Mouse (Mus musculus): Measurements from ENCODE around the gene Gm28551.
"Not testable (repeated sequence)": the region's sequence is repeated elsewhere in the genome, so short reads cannot be mapped to it uniquely, and the experiment has no call there.

Gm28551 gene

GRCm38 (mm10) chr1:53352327-53353261 lies at the start of gene Gm28551, which contains the start of the genes Asdurf and Asnsd1:
Gene Gm28551, minus strand, starts transcription at chr1:53352667.
Gene Asdurf, minus strand, starts transcription at chr1:53352619.
Gene Asnsd1, minus strand, starts transcription at chr1:53352752.
- DNase-seq (ENCODE audit: low spot score), result peak; percentile 92

- not testable (repeated sequence) for DNase-seq (ENCODE audit: low spot score)
These were observed 41.7 kb upstream of the Gm28551 start for GRCm38 (mm10) chr1:53393936-53394760.

- DNase-seq (ENCODE audit: low spot score), result no peak
These were observed 36.3 kb upstream of the Gm28551 start for GRCm38 (mm10) chr1:53388762-53389161.

GRCm38 (mm10) chr1:53384085-53384688 lies 31.7 kb upstream of the Gm28551 start:
- no peak for DNase-seq (ENCODE audit: low spot score)

- DNase-seq (ENCODE audit: low spot score), result no peak
These were observed 25.3 kb upstream of the Gm28551 start for GRCm38 (mm10) chr1:53377731-53378130.

GRCm38 (mm10) chr1:53375965-53376364 lies 23.5 kb upstream of the Gm28551 start:
- not testable (repeated sequence) for DNase-seq (ENCODE audit: low spot score)

- no peak for DNase-seq (ENCODE audit: low spot score)
These were observed 6.5 kb upstream of the Gm28551 start for GRCm38 (mm10) chr1:53358988-53359387.

- DNase-seq (ENCODE audit: low spot score), result no peak
These were observed 11.4 kb downstream of the Gm28551 start for GRCm38 (mm10) chr1:53341071-53341470.

- DNase-seq (ENCODE audit: low spot score), result not testable (repeated sequence)
These were observed 15.1 kb downstream of the Gm28551 start for GRCm38 (mm10) chr1:53337403-53337802.

GRCm38 (mm10) chr1:53335465-53335864 lies 17.0 kb downstream of the Gm28551 start:
- DNase-seq (ENCODE audit: low spot score), result no peak

- not testable (repeated sequence) for DNase-seq (ENCODE audit: low spot score)
These were observed 18.9 kb downstream of the Gm28551 start for GRCm38 (mm10) chr1:53333527-53333926.

- no peak for DNase-seq (ENCODE audit: low spot score)
These were observed 27.5 kb downstream of the Gm28551 start for GRCm38 (mm10) chr1:53324827-53325494.

- DNase-seq (ENCODE audit: low spot score), result no peak
These were observed 28.2 kb downstream of the Gm28551 start for GRCm38 (mm10) chr1:53324277-53324676.

- DNase-seq (ENCODE audit: low spot score), result no peak
These were observed 29.2 kb downstream of the Gm28551 start for GRCm38 (mm10) chr1:53323254-53323653.

GRCm38 (mm10) chr1:53321662-53322344 lies 30.7 kb downstream of the Gm28551 start:
- no peak for DNase-seq (ENCODE audit: low spot score)

GRCm38 (mm10) chr1:53312989-53313967 lies 39.2 kb downstream of the Gm28551 start, which contains the start of gene Osgepl1:
Gene Osgepl1, plus strand, starts transcription at chr1:53313624.
- peak; percentile 78 for DNase-seq (ENCODE audit: low spot score)

GRCm38 (mm10) chr1:53300506-53300905 lies 52.0 kb downstream of the Gm28551 start:
- no peak for DNase-seq (ENCODE audit: low spot score)

- DNase-seq (ENCODE audit: low spot score), result peak; percentile 94
These were observed 55.7 kb downstream of the Gm28551 start, which contains the start of the genes Pms1, Ormdl1 and Gm28778 for GRCm38 (mm10) chr1:53296581-53297383. Gene Pms1, minus strand, starts transcription at chr1:53297018. Gene Ormdl1, plus strand, starts transcription at chr1:53297095. Gene Gm28778, plus strand, starts transcription at chr1:53297111.

- no peak for DNase-seq (ENCODE audit: low spot score)
These were observed 61.3 kb downstream of the Gm28551 start for GRCm38 (mm10) chr1:53291197-53291596.
